In genomic region chr3:116171461-116171860, GRCm38 (mm10) we compare ENCODE assay signal across 9 mouse cellular contexts. TPM values are rescaled to one million over a fixed set of nuclear protein-coding genes. Genes with fewer than 3 reads are reported as not detected.
"Had no signal": no experiment of that assay in that cellular context is flagged by ENCODE, and none has a peak within 500 bp of the region (broad histone marks: within the 10 kb centered on the region; RNA-seq: fewer than 3 reads in every experiment).

No protein-coding gene starts in this region.

- DNase-seq: kidney, adult 18-20 months; layer of hippocampus, adult 9-11 months; liver; lung, adult 18-20 months; lung, postnatal 10 days; lung, postnatal 36 days; thymus, adult 18-20 months; thymus, postnatal 36 days had no signal

RNA-seq across cellular contexts. Expression of gene Vcam1, which starts 42.0 kb away (rescaled TPM):
- total RNA-seq: monocyte, adult 5-6 weeks had no signal
